In genomic region chr2:70632412-70632811, GRCm38 (mm10) we compare ENCODE assay signal across 30 mouse cellular contexts. TPM values are rescaled to one million over a fixed set of nuclear protein-coding genes. Genes with fewer than 3 reads are reported as not detected.
"Had no signal": no experiment of that assay in that cellular context is flagged by ENCODE, and none has a peak within 500 bp of the region (broad histone marks: within the 10 kb centered on the region; RNA-seq: fewer than 3 reads in every experiment).

No protein-coding gene starts in this region.

- H3K27me3 ChIP-seq: liver, embryonic 12.5 days; liver, embryonic 13.5 days; liver, embryonic 15.5 days; lung, embryonic 15.5 days; midbrain, embryonic 12.5 days; midbrain, embryonic 13.5 days; midbrain, embryonic 15.5 days; neural tube, embryonic 12.5 days had no signal

- H3K9ac ChIP-seq: limb, embryonic 12.5 days; limb, embryonic 13.5 days; limb, embryonic 15.5 days; liver, embryonic 12.5 days; liver, embryonic 13.5 days; liver, embryonic 14.5 days; liver, embryonic 15.5 days; lung, embryonic 14.5 days; lung, embryonic 15.5 days; midbrain, embryonic 12.5 days; midbrain, embryonic 13.5 days; midbrain, embryonic 15.5 days; neural tube, embryonic 12.5 days had no signal

- ATAC-seq: liver, embryonic 12.5 days; lung, postnatal 0 days; midbrain, embryonic 13.5 days; midbrain, embryonic 15.5 days; midbrain, embryonic 16.5 days had no signal

- DNase-seq: left cerebral cortex, postnatal 4 days; liver; liver, embryonic 13.5 days; lung, adult 18-20 months; lung, adult 2 months; lung, embryonic 14.5 days; lung, postnatal 10 days; lung, postnatal 14 days; lung, postnatal 36 days; lung, postnatal 4 days; midbrain, embryonic 14.5 days had no signal

- H3K4me3 ChIP-seq: limb, embryonic 10.5 days; limb, embryonic 12.5 days; limb, embryonic 13.5 days; limb, embryonic 15.5 days; liver, embryonic 12.5 days; liver, embryonic 13.5 days; liver, embryonic 15.5 days; lung, embryonic 15.5 days; megakaryocyte, embryonic 14.5 days; midbrain, embryonic 10.5 days; midbrain, embryonic 12.5 days; midbrain, embryonic 13.5 days; midbrain, embryonic 15.5 days; myocyte; neural tube, embryonic 12.5 days had no signal

- H3K4me1 ChIP-seq: liver, embryonic 13.5 days; liver, embryonic 15.5 days; lung, embryonic 15.5 days; megakaryocyte, embryonic 14.5 days had no signal

- H3K4me2 ChIP-seq: limb, embryonic 12.5 days; limb, embryonic 13.5 days; limb, embryonic 15.5 days; liver, embryonic 12.5 days; liver, embryonic 13.5 days; liver, embryonic 15.5 days; lung, embryonic 14.5 days; lung, embryonic 15.5 days; midbrain, embryonic 11.5 days; midbrain, embryonic 12.5 days; midbrain, embryonic 13.5 days; midbrain, embryonic 15.5 days; neural tube, embryonic 12.5 days had no signal

- H3K27ac ChIP-seq: limb, embryonic 10.5 days; limb, embryonic 12.5 days; limb, embryonic 13.5 days; limb, embryonic 15.5 days; liver, embryonic 12.5 days; liver, embryonic 13.5 days; liver, embryonic 14.5 days; liver, embryonic 15.5 days; lung, embryonic 15.5 days; macrophage; midbrain, embryonic 10.5 days; midbrain, embryonic 12.5 days; midbrain, embryonic 13.5 days; midbrain, embryonic 15.5 days; neural tube, embryonic 12.5 days had no signal

- H3K9me3 ChIP-seq: limb, embryonic 10.5 days; limb, embryonic 15.5 days; liver, embryonic 15.5 days; lung, embryonic 15.5 days; midbrain, embryonic 12.5 days; midbrain, embryonic 15.5 days; neural tube, embryonic 12.5 days had no signal

- H3K36me3 ChIP-seq: limb, embryonic 10.5 days; limb, embryonic 12.5 days; limb, embryonic 13.5 days; limb, embryonic 15.5 days; liver, embryonic 12.5 days; liver, embryonic 13.5 days; liver, embryonic 15.5 days; lung, embryonic 15.5 days; midbrain, embryonic 10.5 days; midbrain, embryonic 12.5 days; midbrain, embryonic 13.5 days; midbrain, embryonic 15.5 days; neural tube, embryonic 12.5 days had no signal

RNA-seq across cellular contexts. Expression of gene Gm26558, which starts 29.5 kb away (rescaled TPM):
- polyA plus RNA-seq: macrophage had no signal
